Mouse (Mus musculus): ENCODE measurements around the gene Hbq1b.

- TF ChIP-seq CTCF (IDR thresholded peaks at IDR 0.05; ENCODE audit: borderline replicate concordance, insufficient read depth, low read depth, low read length) (no peak), POLR2A (IDR thresholded peaks at IDR 0.05; ENCODE audit: borderline replicate concordance, insufficient read depth, low read length) (no peak)
These were observed 44.6 kb upstream of the Hbq1b start for GRCm38 (mm10) chr11:32242209-32242608.

All from cerebellum, adult 2 months (tissue).